Mouse (Mus musculus) ES-Bruce4 (cell line): Measurements from ENCODE around the gene Dgkh. TPM values are rescaled to one million over a fixed set of nuclear protein-coding genes. Genes with fewer than 3 reads are reported as not detected.

Experiments used
- H3K27ac ChIP-seq: 2 replicates; pipeline ENCODE4 v1.5.1; 2012; ENCODE audit warnings: low read length, inconsistent platforms; ENCODE audit not compliant: insufficient read depth
- H3K27me3 ChIP-seq: 2 replicates; pipeline ENCODE4 v1.6.1; 2012; ENCODE audit warnings: mild to moderate bottlenecking, low read length, inconsistent platforms; ENCODE audit not compliant: control insufficient read depth, poor library complexity, insufficient read depth, severe bottlenecking
- H3K36me3 ChIP-seq: 2 replicates; pipeline ENCODE4 v1.6.1; 2012; ENCODE audit warnings: inconsistent platforms, mild to moderate bottlenecking, low read length, moderate library complexity; ENCODE audit not compliant: control insufficient read depth, poor library complexity, insufficient read depth, severe bottlenecking
- H3K4me1 ChIP-seq: one replicate; pipeline ENCODE4 v1.8.1; 2011; ENCODE audit warnings: low read length; ENCODE audit not compliant: control insufficient read depth, insufficient read depth
- H3K4me3 ChIP-seq: 2 replicates; pipeline ENCODE4 v1.5.1; 2011; ENCODE audit warnings: low read depth, mild to moderate bottlenecking, low read length
- H3K9ac ChIP-seq: 2 replicates; pipeline ENCODE4 v1.6.1; 2012; ENCODE audit warnings: low read depth, mild to moderate bottlenecking, inconsistent platforms; ENCODE audit not compliant: poor library complexity, severe bottlenecking
- H3K9me3 ChIP-seq: replicated peaks from 2 replicates; pipeline ENCODE4 v1.6.1; 2012; ENCODE audit warnings: mild to moderate bottlenecking, low read length, inconsistent platforms; ENCODE audit not compliant: control insufficient read depth, poor library complexity, insufficient read depth, severe bottlenecking
- CTCF ChIP-seq: IDR thresholded peaks from one replicate; pipeline ENCODE4 v1.8.1; 2011; ENCODE audit warnings: low read depth, low read length
- EP300 ChIP-seq: IDR thresholded peaks from 2 replicates; pipeline ENCODE4 v1.6.1; 2011; ENCODE audit warnings: low read depth, low read length; ENCODE audit not compliant: insufficient read depth
- POLR2A ChIP-seq: IDR thresholded peaks from one replicate; pipeline ENCODE4 v1.8.1; 2011; ENCODE audit warnings: low read length; ENCODE audit not compliant: insufficient read depth
- polyA plus RNA-seq: library from polyadenylated mRNA; stranded (reverse); fragments of >200 nt; gene quantifications from 2 replicates; pipeline ENCODE4 v1.2.4, GENCODE M21; 2011; ENCODE audit warnings: low read depth; ENCODE audit not compliant: missing spikeins, insufficient read depth, insufficient read length

Gene Dgkh
- polyA plus RNA-seq, 1 experiment: 11.7 TPM

GRCm38 (mm10) chr14:78533701-78534100 is 198.9 kb downstream of the Dgkh start:
- no peaks in the 10 kb centered on the region for H3K27me3 ChIP-seq
- TF ChIP-seq POLR2A (no peak), EP300 (no peak), CTCF (no peak)
- H3K9ac ChIP-seq: no peak overlapping the region

GRCm38 (mm10) chr14:78532345-78532744 is 200.2 kb downstream of the Dgkh start:
- H3K27ac ChIP-seq: no peak overlapping the region
- H3K4me3 ChIP-seq: no peak overlapping the region
- no peaks in the 10 kb centered on the region for H3K9me3 ChIP-seq
- TF ChIP-seq CTCF: no peak
- no peak for TF ChIP-seq EP300
- TF ChIP-seq POLR2A: no peak
- H3K4me1 ChIP-seq: no peaks in the 10 kb centered on the region
- H3K36me3 ChIP-seq: no peaks in the 10 kb centered on the region
- no peaks in the 10 kb centered on the region for H3K27me3 ChIP-seq
- no peak overlapping the region for H3K9ac ChIP-seq

More at GRCm38 (mm10) chr14:78533701-78534100, 198.9 kb downstream of the Dgkh start:
- Histone ChIP-seq H3K27ac (no peak overlapping the region), H3K4me3 (no peak overlapping the region), H3K36me3 (no peaks in the 10 kb centered on the region), H3K9me3 (no peaks in the 10 kb centered on the region), H3K4me1 (peaks cover 2% of the 10 kb centered on the region)

- no peaks in the 10 kb centered on the region for H3K36me3 ChIP-seq
- no peaks in the 10 kb centered on the region for H3K4me1 ChIP-seq
- no peak for TF ChIP-seq EP300
- no peak for TF ChIP-seq CTCF
- TF ChIP-seq POLR2A: no peak
- no peaks in the 10 kb centered on the region for H3K9me3 ChIP-seq
- H3K4me3 ChIP-seq: no peak overlapping the region
- H3K9ac ChIP-seq: no peak overlapping the region
- H3K27me3 ChIP-seq: no peaks in the 10 kb centered on the region
- no peak overlapping the region for H3K27ac ChIP-seq
These were observed 202.3 kb downstream of the Dgkh start for GRCm38 (mm10) chr14:78530256-78530655.

GRCm38 (mm10) chr14:78528461-78529425 is 203.8 kb downstream of the Dgkh start:
- Histone ChIP-seq H3K27ac (no peak overlapping the region), H3K36me3 (no peaks in the 10 kb centered on the region), H3K4me3 (no peak overlapping the region), H3K9ac (no peak overlapping the region), H3K4me1 (no peaks in the 10 kb centered on the region), H3K9me3 (no peaks in the 10 kb centered on the region), H3K27me3 (no peaks in the 10 kb centered on the region)
- TF ChIP-seq POLR2A (no peak), EP300 (no peak), CTCF (no peak)

- Histone ChIP-seq H3K4me3 (no peak overlapping the region), H3K9me3 (no peaks in the 10 kb centered on the region), H3K4me1 (no peaks in the 10 kb centered on the region), H3K27ac (no peak overlapping the region), H3K36me3 (no peaks in the 10 kb centered on the region), H3K27me3 (no peaks in the 10 kb centered on the region), H3K9ac (no peak overlapping the region)
- TF ChIP-seq POLR2A (no peak), CTCF (no peak), EP300 (no peak)
These were observed 205.7 kb downstream of the Dgkh start for GRCm38 (mm10) chr14:78526907-78527306.

GRCm38 (mm10) chr14:78526475-78526874 is 206.1 kb downstream of the Dgkh start:
- TF ChIP-seq POLR2A (no peak), EP300 (no peak), CTCF (no peak)
- no peaks in the 10 kb centered on the region for H3K9me3 ChIP-seq
- no peaks in the 10 kb centered on the region for H3K4me1 ChIP-seq
- H3K4me3 ChIP-seq: no peak overlapping the region
- no peak overlapping the region for H3K9ac ChIP-seq
- no peaks in the 10 kb centered on the region for H3K36me3 ChIP-seq
- H3K27me3 ChIP-seq: no peaks in the 10 kb centered on the region
- no peak overlapping the region for H3K27ac ChIP-seq
